Mouse (Mus musculus) embryonic facial prominence, embryonic 11.5 days (tissue): ENCODE measurements around the gene Zan. TPM values are rescaled to one million over a fixed set of nuclear protein-coding genes. Genes with fewer than 3 reads are reported as not detected.

ENCODE experiments used
- ATAC-seq: fragments of 200-750 bp; cut with Nextera tagmentation; replicated peaks from 2 replicates; pipeline ENCODE4 v1.8.0; 2017; ENCODE audit warnings: low read depth; ENCODE audit not compliant: insufficient number of reproducible peaks, low FRiP score, low TSS enrichment
- DNase-seq: peaks from one replicate; pipeline ENCODE4 v3.0.0-alpha.2; 2015; ENCODE audit warnings: low spot score
- H3K27ac ChIP-seq: fragments of 300-500 bp; sonication (generic); replicated peaks from 2 replicates; pipeline ENCODE4 v1.5.1; 2014; ENCODE audit warnings: mild to moderate bottlenecking, low read depth, low read length, control low read depth
- H3K27me3 ChIP-seq: fragments of 300-500 bp; sonication (generic); 2 replicates; pipeline ENCODE4 v1.6.1; 2014; ENCODE audit warnings: mild to moderate bottlenecking, low read length, moderate library complexity, mixed read lengths; ENCODE audit not compliant: control insufficient read depth, insufficient read depth
- H3K36me3 ChIP-seq: fragments of 300-500 bp; sonication (generic); replicated peaks from 2 replicates; pipeline ENCODE4 v1.6.1; 2014; ENCODE audit warnings: low read depth, mild to moderate bottlenecking, low read length, moderate library complexity, mixed read lengths; ENCODE audit not compliant: control insufficient read depth, insufficient read depth
- H3K4me1 ChIP-seq: fragments of 300-500 bp; sonication (generic); 2 replicates; pipeline ENCODE4 v1.6.1; 2014; ENCODE audit warnings: low read length, mixed read lengths; ENCODE audit not compliant: control insufficient read depth, insufficient read depth
- H3K4me2 ChIP-seq: fragments of 300-500 bp; sonication (generic); 2 replicates; pipeline ENCODE4 v1.6.1; 2014; ENCODE audit warnings: low read depth, mild to moderate bottlenecking, control low read depth, low read length, moderate library complexity
- H3K4me3 ChIP-seq: fragments of 300-500 bp; sonication (generic); 2 replicates; pipeline ENCODE4 v1.5.1; 2014; ENCODE audit warnings: low read depth, low read length, control low read depth
- H3K9ac ChIP-seq: fragments of 300-500 bp; sonication (generic); replicated peaks from 2 replicates; pipeline ENCODE4 v1.6.1; 2014; ENCODE audit warnings: mild to moderate bottlenecking, control low read depth, low read length
- H3K9me3 ChIP-seq: fragments of 300-500 bp; sonication (generic); replicated peaks from 2 replicates; pipeline ENCODE4 v1.6.1; 2016; ENCODE audit warnings: mild to moderate bottlenecking, low read length, inconsistent platforms, mixed read lengths; ENCODE audit not compliant: control insufficient read depth
- WGBS: fragments of 180-500 bp; shearing (Covaris S2); extraction: QIAGEN DNeasy Blood & Tissue Kit; methylation state at CpG from one replicate; pipeline ENCODE4 v1.1.7; 2014; 5-methylcytosine and 5-hydroxymethylcytosine counted together
- polyA plus RNA-seq: library from polyadenylated mRNA; unstranded; fragments of >200 nt; fragmentation: Nextera tagmentation; extraction: Ambion mirVana; gene quantifications from 2 replicates; pipeline ENCODE4 v1.2.1, GENCODE M21; 2014

Zan gene
- 0.04 and 0.06 TPM in 2 replicates for polyA plus RNA-seq

DNA sequence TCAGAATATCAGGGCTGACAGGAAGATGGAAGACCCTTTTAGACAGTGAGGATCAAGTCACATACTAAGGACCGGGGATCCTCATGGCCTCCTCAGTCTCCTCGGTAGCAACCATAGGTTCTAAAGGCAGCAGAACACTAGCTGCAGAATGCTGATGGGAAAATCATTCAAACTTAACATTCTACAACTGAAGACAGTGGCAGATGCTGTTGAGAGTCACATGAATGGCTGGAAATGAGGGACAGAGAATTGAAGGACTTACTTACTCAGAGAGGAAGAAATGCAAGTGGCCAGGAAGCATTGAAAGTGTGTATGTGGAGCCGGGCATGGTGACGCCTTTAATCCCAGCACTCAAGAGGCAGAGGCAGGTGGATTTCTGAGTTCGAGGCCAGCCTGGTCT is at the start of gene Zan:
Gene Zan, minus strand, starts transcription at position 101 of the 400 bp plus-strand sequence.
- Histone ChIP-seq H3K36me3 (no peaks in the 10 kb centered on the region), H3K4me3 (no peak within 1 kb of the TSS), H3K9ac (no peak within 1 kb of the TSS), H3K27ac (no peak within 1 kb of the TSS), H3K9me3 (no peaks in the 10 kb centered on the region), H3K27me3 (no peaks in the 10 kb centered on the region), H3K4me1 (no peaks in the 10 kb centered on the region), H3K4me2 (no peak within 1 kb of the TSS)
- ATAC-seq (no peak), DNase-seq (no peak)
- WGBS: 89% methylated on average over 5 of the region's 5 CpGs

DNA sequence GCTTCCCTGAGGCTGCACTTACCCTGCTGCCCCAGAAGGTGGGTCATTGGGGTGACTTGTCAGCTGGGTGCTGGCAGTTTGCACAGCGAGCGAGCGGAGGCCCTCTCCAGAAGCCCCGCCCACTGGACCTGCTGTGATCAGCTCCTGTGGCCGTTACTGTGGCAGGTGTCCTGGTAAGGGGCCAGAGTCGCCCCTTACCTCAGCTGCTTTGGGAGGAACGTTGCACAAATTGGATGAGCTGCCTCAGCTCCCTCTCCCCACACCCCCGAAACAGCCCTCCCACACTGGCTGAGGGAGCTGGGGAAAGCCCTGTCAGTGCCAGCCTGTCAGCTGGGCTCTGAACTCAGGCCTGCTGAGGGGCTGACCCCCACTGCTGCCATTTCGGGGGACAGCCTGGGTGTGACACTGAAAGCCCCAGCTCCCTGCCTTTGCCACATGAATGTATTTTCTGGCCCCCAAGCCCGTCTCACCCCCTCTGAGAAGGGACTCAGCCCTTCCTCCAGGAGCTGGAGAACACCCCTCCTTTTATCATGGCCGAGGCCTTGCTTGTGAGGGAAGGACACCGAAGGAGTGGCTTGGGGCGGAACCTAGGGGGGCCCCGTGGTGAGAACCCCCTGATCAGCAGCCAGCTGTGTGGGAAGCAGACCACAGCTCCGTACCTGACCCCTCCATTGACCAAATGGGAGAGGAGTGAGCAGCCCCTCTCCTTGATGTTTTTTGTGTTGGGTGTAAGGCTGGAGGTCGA is 49.5 kb upstream of the Zan start:
- Histone ChIP-seq H3K9me3 (no peaks in the 10 kb centered on the region), H3K4me1 (peaks cover 3% of the 10 kb centered on the region; the same call in 1 of the 2 replicates), H3K9ac (no peak overlapping the region), H3K4me2 (no peak overlapping the region), H3K27me3 (no peaks in the 10 kb centered on the region), H3K36me3 (peaks cover 48% of the 10 kb centered on the region), H3K27ac (no peak overlapping the region), H3K4me3 (no peak overlapping the region)
- DNase-seq (no peak), ATAC-seq (no peak)
- 58% methylated on average over 16 of the region's 16 CpGs for WGBS

DNA sequence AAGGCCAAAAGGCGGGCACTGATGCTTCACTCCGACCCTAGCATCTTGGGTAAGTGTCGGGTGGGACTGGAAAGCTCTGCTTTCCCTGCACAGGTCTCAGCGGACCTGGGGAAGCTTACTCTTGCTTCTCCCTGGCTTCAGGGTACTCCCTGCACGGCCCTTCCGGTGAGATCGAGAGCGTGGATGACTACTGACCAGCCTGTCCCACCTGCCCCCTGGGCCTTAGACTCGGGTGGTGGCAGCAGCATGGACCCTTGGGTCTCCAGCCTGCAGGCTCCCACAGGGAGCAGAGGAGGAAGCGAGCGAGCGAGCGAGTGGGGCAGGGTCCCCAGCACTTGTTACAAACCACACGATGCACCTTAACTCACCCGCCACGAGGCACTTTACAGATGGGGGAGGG is 48.6 kb upstream of the Zan start:
- Histone ChIP-seq H3K9me3 (no peaks in the 10 kb centered on the region), H3K9ac (no peak overlapping the region), H3K4me2 (no peak overlapping the region), H3K4me1 (peaks cover 1% of the 10 kb centered on the region; the same call in 1 of the 2 replicates), H3K27ac (no peak overlapping the region), H3K27me3 (no peaks in the 10 kb centered on the region), H3K36me3 (peaks cover 55% of the 10 kb centered on the region), H3K4me3 (no peak overlapping the region)
- ATAC-seq (no peak), DNase-seq (no peak)
- 83% methylated on average over 16 of the region's 16 CpGs for WGBS

DNA sequence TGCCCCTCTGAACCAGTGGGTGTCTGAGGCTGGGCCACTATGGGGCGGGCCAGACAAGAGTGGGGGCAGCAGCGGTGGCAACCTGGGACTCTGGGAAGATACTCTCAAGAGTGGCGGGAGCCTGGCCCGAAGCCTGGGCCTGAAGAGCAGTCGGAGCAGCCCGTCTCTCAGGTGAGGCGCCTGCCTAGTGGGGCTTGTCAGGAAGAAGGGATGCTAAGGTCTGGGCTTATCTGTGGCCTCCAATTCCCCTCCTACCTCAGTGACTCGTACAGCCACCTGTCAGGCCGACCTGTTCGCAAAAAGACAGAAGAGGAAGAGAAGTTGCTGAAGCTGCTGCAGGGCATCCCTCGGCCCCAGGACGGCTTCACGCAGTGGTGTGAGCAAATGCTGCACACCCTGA is 47.8 kb upstream of the Zan start:
- H3K27me3 ChIP-seq: no peaks in the 10 kb centered on the region
- H3K9me3 ChIP-seq: no peaks in the 10 kb centered on the region
- peaks cover 60% of the 10 kb centered on the region for H3K36me3 ChIP-seq
- WGBS: 92% methylated on average over 13 of the region's 13 CpGs
- DNase-seq (no peak), ATAC-seq (no peak)
- no peak overlapping the region for H3K4me2 ChIP-seq
- no peak overlapping the region for H3K9ac ChIP-seq
- H3K27ac ChIP-seq: no peak overlapping the region
- H3K4me3 ChIP-seq: no peak overlapping the region
- no peaks in the 10 kb centered on the region for H3K4me1 ChIP-seq

DNA sequence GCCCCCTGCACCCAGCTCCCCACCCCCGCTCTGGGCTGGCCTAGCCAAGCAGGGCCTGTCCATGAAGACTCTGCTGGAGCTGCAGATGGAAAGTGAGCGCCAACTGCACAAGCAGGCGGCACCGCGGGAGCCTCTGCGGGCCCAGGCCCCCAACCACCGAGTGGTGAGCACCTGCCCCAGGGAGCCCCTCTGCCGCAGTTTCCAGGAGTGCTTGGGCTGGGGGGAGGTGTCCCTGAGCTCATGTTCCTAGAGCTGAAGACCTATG is 47.3 kb upstream of the Zan start:
- DNase-seq (no peak), ATAC-seq (no peak)
- Histone ChIP-seq H3K36me3 (peaks cover 58% of the 10 kb centered on the region), H3K27me3 (no peaks in the 10 kb centered on the region), H3K9me3 (no peaks in the 10 kb centered on the region), H3K4me3 (no peak overlapping the region), H3K9ac (no peak overlapping the region), H3K4me1 (no peaks in the 10 kb centered on the region), H3K4me2 (no peak overlapping the region), H3K27ac (no peak overlapping the region)
- WGBS: 86% methylated on average over 8 of the region's 8 CpGs

DNA sequence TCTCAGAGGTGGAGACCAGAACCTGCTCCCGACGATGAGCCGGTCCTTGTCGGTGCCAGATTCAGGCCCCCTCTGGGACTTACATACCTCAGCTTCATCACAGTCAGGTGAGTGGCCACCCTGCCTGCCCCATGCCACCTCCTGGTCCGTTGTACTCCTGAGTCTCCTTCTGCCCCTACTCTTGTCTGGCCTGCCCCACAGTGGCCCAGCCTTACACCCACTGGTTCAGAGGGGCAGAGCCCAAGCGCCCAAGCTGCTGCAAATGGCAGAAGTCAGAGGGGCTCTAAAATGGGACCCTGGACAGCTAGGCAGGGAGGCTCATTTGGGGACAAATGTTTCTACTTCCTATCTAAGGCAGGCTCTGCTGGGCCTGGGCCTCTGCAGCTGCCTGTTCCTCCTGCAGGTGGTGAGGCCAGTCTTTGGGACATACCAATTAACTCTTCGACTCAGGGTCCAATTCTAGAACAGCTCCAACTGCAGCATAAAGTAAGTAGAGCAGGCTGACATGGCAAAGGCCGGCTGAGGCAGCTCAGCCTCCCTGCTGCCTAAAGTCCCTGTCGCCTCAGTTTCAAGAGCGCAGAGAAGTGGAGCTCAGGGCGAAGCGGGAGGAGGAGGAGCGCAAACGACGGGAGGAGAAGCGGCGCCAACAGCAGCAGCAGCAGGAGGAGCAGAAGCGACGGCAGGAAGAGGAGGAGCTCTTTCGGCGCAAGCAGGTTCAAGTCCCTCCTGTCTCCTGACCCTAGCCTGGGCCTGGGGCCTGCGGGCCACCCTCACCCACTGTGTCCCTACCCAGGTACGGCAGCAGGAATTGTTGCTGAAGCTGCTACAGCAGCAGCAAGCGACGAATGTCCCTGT is 46.8 kb upstream of the Zan start:
- no peak for ATAC-seq

DNA sequence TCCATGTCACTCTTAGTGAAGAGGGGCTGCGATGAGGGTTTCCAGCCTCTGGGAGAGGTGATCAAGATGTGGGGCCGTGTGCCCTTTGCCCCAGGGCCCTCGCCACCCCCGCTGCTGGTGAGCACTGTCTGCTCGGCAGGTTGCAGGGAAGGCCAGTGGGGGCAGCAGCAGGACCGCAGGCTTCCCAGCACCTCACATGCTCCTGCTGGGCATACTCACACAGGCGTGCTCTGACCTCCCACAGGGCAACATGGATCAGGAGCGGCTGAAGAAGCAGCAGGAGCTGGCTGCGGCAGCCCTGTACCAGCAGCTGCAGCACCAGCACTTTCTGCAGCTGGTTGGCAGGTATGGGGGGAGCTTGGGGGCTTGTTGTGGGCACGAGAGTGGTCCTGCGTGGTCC is 45.8 kb upstream of the Zan start:
- DNase-seq (no peak), ATAC-seq (no peak)
- Histone ChIP-seq H3K4me1 (no peaks in the 10 kb centered on the region), H3K27ac (no peak overlapping the region), H3K27me3 (no peaks in the 10 kb centered on the region), H3K36me3 (peaks cover 50% of the 10 kb centered on the region), H3K9ac (no peak overlapping the region), H3K4me2 (no peak overlapping the region), H3K9me3 (no peaks in the 10 kb centered on the region), H3K4me3 (no peak overlapping the region)
- 70% methylated on average over 11 of the region's 11 CpGs for WGBS

More for the DNA sequence above, 46.8 kb upstream of the Zan start:
- DNase-seq: no peak
- WGBS: 81% methylated on average over 25 of the region's 25 CpGs
- no peaks in the 10 kb centered on the region for H3K27me3 ChIP-seq
- H3K4me3 ChIP-seq: no peak overlapping the region
- H3K4me1 ChIP-seq: no peaks in the 10 kb centered on the region
- no peak overlapping the region for H3K4me2 ChIP-seq
- peaks cover 55% of the 10 kb centered on the region for H3K36me3 ChIP-seq
- H3K9me3 ChIP-seq: no peaks in the 10 kb centered on the region
- no peak overlapping the region for H3K9ac ChIP-seq
- H3K27ac ChIP-seq: no peak overlapping the region

DNA sequence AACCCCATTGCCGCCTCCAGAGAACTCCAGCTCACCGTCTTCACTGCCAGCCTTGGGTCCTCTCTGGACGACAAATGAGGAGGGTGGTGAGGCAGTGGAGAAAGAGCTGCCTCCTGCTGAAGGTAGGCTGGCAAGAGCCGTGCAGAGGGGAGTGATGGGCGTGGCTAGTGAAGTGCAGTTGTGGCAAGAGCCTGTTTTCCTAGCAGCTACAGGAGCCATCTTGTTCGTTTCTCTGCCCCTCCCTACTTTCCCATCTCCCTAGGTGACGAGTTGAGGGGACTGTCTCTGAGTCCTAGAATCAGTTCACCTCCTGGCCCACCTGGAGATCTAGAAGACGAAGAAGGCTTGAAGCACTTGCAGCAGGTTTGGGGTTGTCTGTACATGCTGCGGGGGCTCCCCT is 45.0 kb upstream of the Zan start:
- Histone ChIP-seq H3K4me1 (no peaks in the 10 kb centered on the region), H3K27me3 (no peaks in the 10 kb centered on the region), H3K36me3 (peaks cover 50% of the 10 kb centered on the region), H3K4me3 (no peak overlapping the region), H3K4me2 (no peak overlapping the region), H3K9me3 (no peaks in the 10 kb centered on the region), H3K27ac (no peak overlapping the region), H3K9ac (no peak overlapping the region)
- no peak for DNase-seq
- WGBS: 84% methylated on average over 9 of the region's 9 CpGs
- no peak for ATAC-seq
